Mouse (Mus musculus) cerebellum, adult 2 months (tissue): ENCODE data around the gene Rsrc1. TPM values are rescaled to one million over a fixed set of nuclear protein-coding genes. Genes with fewer than 3 reads are reported as not detected.
A peak's percentile ranks its signal among the peaks of the same experiment; 100 is the strongest.

Experiments used
- DNase-seq, 2 experiments: peaks; one replicate each; pipeline ENCODE4 v3.0.0; 2021
- H3K27ac ChIP-seq: fragments of 200-500 bp; 2 replicates; pipeline ENCODE4 v1.5.1; 2012; ENCODE audit warnings: low read length, control low read depth, inconsistent platforms; ENCODE audit not compliant: insufficient read depth
- H3K27me3 ChIP-seq: fragments of 200-500 bp; 2 replicates; pipeline ENCODE4 v1.6.1; 2012; ENCODE audit warnings: inconsistent platforms, mild to moderate bottlenecking, low read length, moderate library complexity; ENCODE audit not compliant: control insufficient read depth, insufficient read depth
- H3K4me1 ChIP-seq: fragments of 200-500 bp; 2 replicates; pipeline ENCODE4 v1.6.1; 2011; ENCODE audit warnings: low read length; ENCODE audit not compliant: control insufficient read depth, insufficient read depth
- H3K4me3 ChIP-seq: fragments of 200-500 bp; replicated peaks from 2 replicates; pipeline ENCODE3; 2011; ENCODE audit warnings: mild to moderate bottlenecking, low read depth, low read length, control low read depth; ENCODE audit not compliant: insufficient read depth
- CTCF ChIP-seq: fragments of 200-500 bp; IDR thresholded peaks from 2 replicates; pipeline ENCODE4 v1.5.1; 2011; ENCODE audit warnings: low read depth, mild to moderate bottlenecking, control low read depth, low read length, moderate library complexity, borderline replicate concordance; ENCODE audit not compliant: insufficient read depth
- POLR2A ChIP-seq: fragments of 200-500 bp; IDR thresholded peaks from 2 replicates; pipeline ENCODE4 v1.6.1; 2011; ENCODE audit warnings: low read length, control low read depth, borderline replicate concordance; ENCODE audit not compliant: insufficient read depth
- WGBS: fragments of 180-500 bp; shearing (Covaris S2); methylation state at CpG from one replicate; pipeline ENCODE4 v1.1.7; 2018; 5-methylcytosine and 5-hydroxymethylcytosine counted together
- polyA plus RNA-seq: library from polyadenylated mRNA; depleted of rRNA; stranded (reverse); fragments of >200 nt; gene quantifications from 2 replicates; pipeline ENCODE4 v1.2.3, GENCODE M21; 2012

The Rsrc1 gene
- polyA plus RNA-seq, 1 experiment: 27.0 TPM

- DNase-seq: no peak
- Histone ChIP-seq H3K4me3 (no peak overlapping the region), H3K4me1 (no peaks in the 10 kb centered on the region), H3K27ac (no peak overlapping the region), H3K27me3 (no peaks in the 10 kb centered on the region)
- TF ChIP-seq POLR2A: no peak
- TF ChIP-seq CTCF: no peak
- 90% methylated on average over 2 of the region's 2 CpGs for WGBS
Observed at GRCm38 (mm10) chr3:67311436-67311835, 330.2 kb downstream of the Rsrc1 start.

GRCm38 (mm10) chr3:67322422-67322821, 341.2 kb downstream of the Rsrc1 start:
- no peak for TF ChIP-seq POLR2A
- TF ChIP-seq CTCF: no peak
- Histone ChIP-seq H3K27ac (no peak overlapping the region), H3K4me1 (no peaks in the 10 kb centered on the region), H3K4me3 (no peak overlapping the region), H3K27me3 (no peaks in the 10 kb centered on the region)
- DNase-seq: no peak
- 93% methylated on average over 4 of the region's 4 CpGs for WGBS

GRCm38 (mm10) chr3:67339558-67339957, 358.4 kb downstream of the Rsrc1 start:
- Histone ChIP-seq H3K27me3 (no peaks in the 10 kb centered on the region), H3K4me3 (no peak overlapping the region), H3K4me1 (no peaks in the 10 kb centered on the region), H3K27ac (no peak overlapping the region)
- no peak for DNase-seq
- WGBS: 68% methylated on average over 3 of the region's 3 CpGs
- TF ChIP-seq POLR2A: no peak
- no peak for TF ChIP-seq CTCF

- Histone ChIP-seq H3K4me3 (no peak overlapping the region), H3K4me1 (no peaks in the 10 kb centered on the region), H3K27ac (no peak overlapping the region), H3K27me3 (no peaks in the 10 kb centered on the region)
- DNase-seq: no peak
- WGBS: 69% methylated on average over 7 of the region's 7 CpGs
- TF ChIP-seq CTCF (no peak), POLR2A (no peak)
Observed at GRCm38 (mm10) chr3:67340921-67341320, 359.7 kb downstream of the Rsrc1 start.

GRCm38 (mm10) chr3:67343004-67343662, 361.9 kb downstream of the Rsrc1 start:
- 61% methylated on average over 5 of the region's 5 CpGs for WGBS
- TF ChIP-seq POLR2A (no peak), CTCF (peak; percentile 13; the same call in 1 of the 2 replicates)

GRCm38 (mm10) chr3:67344599-67344998, 363.4 kb downstream of the Rsrc1 start:
- Histone ChIP-seq H3K27me3 (no peaks in the 10 kb centered on the region), H3K4me3 (no peak overlapping the region), H3K27ac (no peak overlapping the region), H3K4me1 (no peaks in the 10 kb centered on the region)
- peak; percentile 34 to 48 for DNase-seq
- WGBS: 8% methylated on average over 2 of the region's 2 CpGs
- TF ChIP-seq CTCF (peak; percentile 62; the same call in 1 of the 2 replicates), POLR2A (no peak)

More at GRCm38 (mm10) chr3:67343004-67343662, 361.9 kb downstream of the Rsrc1 start:
- H3K4me3 ChIP-seq: no peak overlapping the region
- H3K27me3 ChIP-seq: no peaks in the 10 kb centered on the region
- no peaks in the 10 kb centered on the region for H3K4me1 ChIP-seq
- DNase-seq: no peak
- no peak overlapping the region for H3K27ac ChIP-seq

GRCm38 (mm10) chr3:67346674-67347073, 365.5 kb downstream of the Rsrc1 start:
- H3K27ac ChIP-seq: no peak overlapping the region
- H3K4me1 ChIP-seq: no peaks in the 10 kb centered on the region
- no peak for DNase-seq
- no peak overlapping the region for H3K4me3 ChIP-seq
- 53% methylated on average over 2 of the region's 2 CpGs for WGBS
- no peaks in the 10 kb centered on the region for H3K27me3 ChIP-seq
- no peak for TF ChIP-seq POLR2A
- no peak for TF ChIP-seq CTCF

GRCm38 (mm10) chr3:67351406-67352127, 370.4 kb downstream of the Rsrc1 start:
- 73% methylated on average over 12 of the region's 12 CpGs for WGBS
- no peak overlapping the region for H3K27ac ChIP-seq
- no peaks in the 10 kb centered on the region for H3K27me3 ChIP-seq
- no peaks in the 10 kb centered on the region for H3K4me1 ChIP-seq
- no peak for DNase-seq
- TF ChIP-seq POLR2A (no peak), CTCF (no peak)
- H3K4me3 ChIP-seq: no peak overlapping the region
